Mouse (Mus musculus): ENCODE measurements around the gene Ppp1r9b.

The Ppp1r9b gene

GRCm38 (mm10) chr11:95023481-95023880 is 32.6 kb downstream of the Ppp1r9b start:
- DNase-seq (ENCODE audit: low spot score), result no peak

- no peak for DNase-seq (ENCODE audit: low spot score)
Measured at GRCm38 (mm10) chr11:95024439-95025184, 33.8 kb downstream of the Ppp1r9b start.

- no peak for DNase-seq (ENCODE audit: low spot score)
Measured at GRCm38 (mm10) chr11:95025227-95026012, 34.6 kb downstream of the Ppp1r9b start.

GRCm38 (mm10) chr11:95026090-95026542 is 35.3 kb downstream of the Ppp1r9b start:
- no peak for DNase-seq (ENCODE audit: low spot score)

GRCm38 (mm10) chr11:95026849-95027248 is 36.0 kb downstream of the Ppp1r9b start:
- DNase-seq (ENCODE audit: low spot score), result no peak

- DNase-seq (ENCODE audit: low spot score), result no peak
Measured at GRCm38 (mm10) chr11:95027850-95028470, 37.1 kb downstream of the Ppp1r9b start.

GRCm38 (mm10) chr11:95032945-95033344 is 42.1 kb downstream of the Ppp1r9b start:
- no peak for DNase-seq (ENCODE audit: low spot score)

- no peak for DNase-seq (ENCODE audit: low spot score)
Measured at GRCm38 (mm10) chr11:95033617-95034016, 42.8 kb downstream of the Ppp1r9b start.

- no peak for DNase-seq (ENCODE audit: low spot score)
Measured at GRCm38 (mm10) chr11:95034902-95035301, 44.1 kb downstream of the Ppp1r9b start.

- no peak for DNase-seq (ENCODE audit: low spot score)
Measured at GRCm38 (mm10) chr11:95036521-95036920, 45.7 kb downstream of the Ppp1r9b start.

GRCm38 (mm10) chr11:95037306-95037705 is 46.5 kb downstream of the Ppp1r9b start:
- no peak for DNase-seq (ENCODE audit: low spot score)

GRCm38 (mm10) chr11:95038156-95038817 is 47.5 kb downstream of the Ppp1r9b start:
- no peak for DNase-seq (ENCODE audit: low spot score)

- no peak for DNase-seq (ENCODE audit: low spot score)
Measured at GRCm38 (mm10) chr11:95038818-95039655, 48.2 kb downstream of the Ppp1r9b start.

- DNase-seq (ENCODE audit: low spot score), result no peak
Measured at GRCm38 (mm10) chr11:95039766-95040165, 48.9 kb downstream of the Ppp1r9b start.

GRCm38 (mm10) chr11:95040491-95041138 is 49.8 kb downstream of the Ppp1r9b start:
- DNase-seq (ENCODE audit: low spot score), result peak; percentile 48

- peak; percentile 95 for DNase-seq (ENCODE audit: low spot score)
Measured at GRCm38 (mm10) chr11:95041139-95041609, 50.3 kb downstream of the Ppp1r9b start, which contains the start of gene Pdk2. Pdk2 (minus strand) TSS chr11:95041354.

- peak; percentile 69 for DNase-seq (ENCODE audit: low spot score)
Measured at GRCm38 (mm10) chr11:95042096-95042495, 51.3 kb downstream of the Ppp1r9b start.

- no peak for DNase-seq (ENCODE audit: low spot score)
Measured at GRCm38 (mm10) chr11:95043060-95043459, 52.2 kb downstream of the Ppp1r9b start.

- DNase-seq (ENCODE audit: low spot score), result no peak
Measured at GRCm38 (mm10) chr11:95043608-95044007, 52.8 kb downstream of the Ppp1r9b start.

GRCm38 (mm10) chr11:95044185-95044870 is 53.5 kb downstream of the Ppp1r9b start:
- no peak for DNase-seq (ENCODE audit: low spot score)
